Mouse (Mus musculus) left cerebral cortex, postnatal 36 days (tissue): ENCODE data around the gene Gm16253. TPM values are rescaled to one million over a fixed set of nuclear protein-coding genes. Genes with fewer than 3 reads are reported as not detected.
"Not testable (repeated sequence)": the region's sequence is repeated elsewhere in the genome, so short reads cannot be mapped to it uniquely, and the experiment has no call there.

Experiments used
- DNase-seq, 2 experiments: peaks; one replicate each; pipeline ENCODE4 v3.0.0; 2021 to 2022; ENCODE audit warnings: low spot score in 2 of 2, mixed read lengths in 1 of 2
- intact Hi-C: fragments of 180-260 bp; cut with DNase I; formaldehyde crosslinking; loops from one replicate; pipeline ENCODE4 v1.15.1; 2025
- total RNA-seq, 2 experiments: library from RNA; stranded (reverse); gene quantifications; 2 replicates each; pipeline ENCODE4 v1.2.3; 2021

Gm16253 gene
- total RNA-seq, 2 experiments from 2014 or later = not detected

GRCm38 (mm10) chr3:96593790-96594560 is 17.2 kb downstream of the Gm16253 start, which contains the start of gene Polr3gl:
Polr3gl (minus strand) TSS chr3:96594181.
- intact Hi-C loops = no loop called here
- peak; percentile 94 to 95 for DNase-seq

GRCm38 (mm10) chr3:96594851-96595250 is 18.1 kb downstream of the Gm16253 start:
- no peak for DNase-seq

GRCm38 (mm10) chr3:96595661-96596060 is 18.9 kb downstream of the Gm16253 start:
- DNase-seq = peak; percentile 50 to 56
- intact Hi-C loops = loop anchor here (2.0 to 5.0 kb wide), 3 partner anchors 19 to 333 kb away; partner anchors contain the start of genes Gm16253 and Hist2h4

More at GRCm38 (mm10) chr3:96594851-96595250, 18.1 kb downstream of the Gm16253 start:
- intact Hi-C loops = loop anchor here (5.0 kb wide), 2 partner anchors 318 to 333 kb away; partner anchors contain the start of gene Hist2h4

GRCm38 (mm10) chr3:96596228-96596707 is 19.5 kb downstream of the Gm16253 start, which contains the start of gene Ankrd34a:
Ankrd34a (plus strand) TSS chr3:96596636.
- DNase-seq = peak; percentile 84 to 87
- intact Hi-C loops = loop anchor here (2.0 to 5.0 kb wide), 3 partner anchors 19 to 334 kb away; partner anchors contain the start of genes Gm16253 and Hist2h4

- peak in 1 of 2 experiments; percentile 52 for DNase-seq
- intact Hi-C loops = loop anchor here (2.0 to 5.0 kb wide), 3 partner anchors 20 to 335 kb away; partner anchors contain the start of genes Gm16253 and Hist2h4
These were observed 20.1 kb downstream of the Gm16253 start for GRCm38 (mm10) chr3:96596855-96597254.

- peak; percentile 50 to 67 for DNase-seq
- intact Hi-C loops = loop anchor here (2.0 to 5.0 kb wide), 3 partner anchors 21 to 335 kb away; partner anchors contain the start of genes Gm16253 and Hist2h4
These were observed 20.7 kb downstream of the Gm16253 start for GRCm38 (mm10) chr3:96597435-96597891.

- intact Hi-C loops = loop anchor here (2.0 to 5.0 kb wide), 3 partner anchors 98 to 336 kb away; partner anchors contain the start of gene Hist2h4
These were observed 21.6 kb downstream of the Gm16253 start for GRCm38 (mm10) chr3:96598156-96599068.

GRCm38 (mm10) chr3:96599069-96599393 is 22.2 kb downstream of the Gm16253 start:
- intact Hi-C loops = loop anchor here (2.0 to 5.0 kb wide), 3 partner anchors 98 to 337 kb away; partner anchors contain the start of gene Hist2h4

More at GRCm38 (mm10) chr3:96598156-96599068, 21.6 kb downstream of the Gm16253 start:
- peak; percentile 61 to 63 for DNase-seq

GRCm38 (mm10) chr3:96599411-96599810 is 22.6 kb downstream of the Gm16253 start:
- intact Hi-C loops = loop anchor here (2.0 to 5.0 kb wide), 3 partner anchors 99 to 337 kb away; partner anchors contain the start of gene Hist2h4
- DNase-seq = no peak

More at GRCm38 (mm10) chr3:96599069-96599393, 22.2 kb downstream of the Gm16253 start:
- DNase-seq = no peak

- DNase-seq = peak; percentile 91 to 92
- intact Hi-C loops = no loop called here
These were observed 24.0 kb downstream of the Gm16253 start, which contains the start of gene Lix1l for GRCm38 (mm10) chr3:96600639-96601250. Lix1l (plus strand) TSS chr3:96601149.

GRCm38 (mm10) chr3:96601251-96601787 is 24.5 kb downstream of the Gm16253 start:
- intact Hi-C loops = no loop called here
- peak; percentile 63 to 68 for DNase-seq

GRCm38 (mm10) chr3:96601941-96602703 is 25.3 kb downstream of the Gm16253 start:
- intact Hi-C loops = loop anchor here (2.0 kb wide), 1 partner anchor 27 kb away; the partner anchor contains the start of gene Rbm8a
- no peak for DNase-seq

GRCm38 (mm10) chr3:96602704-96603084 is 25.9 kb downstream of the Gm16253 start:
- intact Hi-C loops = loop anchor here (2.0 kb wide), 1 partner anchor 26 kb away; the partner anchor contains the start of gene Rbm8a
- no peak for DNase-seq

GRCm38 (mm10) chr3:96603311-96603710 is 26.5 kb downstream of the Gm16253 start:
- intact Hi-C loops = loop anchor here (2.0 kb wide), 1 partner anchor 25 kb away; the partner anchor contains the start of gene Rbm8a
- DNase-seq = no peak

- intact Hi-C loops, DNase-seq: not testable (repeated sequence)
These were observed 29.2 kb downstream of the Gm16253 start for GRCm38 (mm10) chr3:96606007-96606406.

GRCm38 (mm10) chr3:96606618-96607017 is 29.8 kb downstream of the Gm16253 start:
- DNase-seq = no peak
- intact Hi-C loops = no loop called here

GRCm38 (mm10) chr3:96617941-96618340 is 41.2 kb downstream of the Gm16253 start:
- intact Hi-C loops = no loop called here
- no peak for DNase-seq
